Mouse (Mus musculus) thymus, adult 2 months (tissue): ENCODE data around the gene 2810004N23Rik.

ENCODE experiments used
- CTCF ChIP-seq: fragments of 200-500 bp; IDR thresholded peaks from 2 replicates; pipeline ENCODE4 v1.5.1; 2012; ENCODE audit warnings: mild to moderate bottlenecking, control low read depth, low read length, moderate library complexity, borderline replicate concordance; ENCODE audit not compliant: control insufficient read depth, poor library complexity, insufficient read depth; ENCODE audit errors: extremely low read depth
- POLR2A ChIP-seq: fragments of 200-500 bp; IDR thresholded peaks from 2 replicates; pipeline ENCODE4 v1.6.1; 2012; ENCODE audit warnings: mild to moderate bottlenecking, low read length, control low read depth, moderate library complexity; ENCODE audit not compliant: control insufficient read depth, poor library complexity, insufficient read depth; ENCODE audit errors: extremely low read depth

DNA sequence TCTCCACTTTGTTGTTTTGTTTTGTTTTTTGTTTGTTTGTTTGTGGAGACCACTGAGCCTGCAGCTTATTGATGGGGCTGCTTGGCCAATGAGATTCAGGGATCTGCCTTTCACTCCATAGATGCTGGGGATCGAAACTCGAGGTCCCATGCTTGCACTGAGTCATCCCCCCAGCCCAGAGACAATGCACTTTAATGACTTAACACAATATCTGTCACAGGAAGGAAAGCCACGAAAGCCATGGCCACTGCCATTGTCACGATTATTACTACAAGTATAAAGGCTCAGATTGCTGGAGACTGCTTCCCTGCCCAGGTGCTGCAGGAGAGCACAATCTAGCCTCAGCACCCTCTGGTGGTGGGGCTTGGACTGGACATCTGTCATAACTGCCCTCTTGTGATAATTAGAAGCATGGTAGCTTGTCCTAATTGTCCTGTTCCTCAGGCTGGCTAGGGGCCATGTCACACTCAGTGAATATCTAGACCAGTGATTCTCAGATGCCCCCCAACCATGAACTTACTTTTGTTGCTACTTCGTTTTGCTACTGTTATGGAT, 52.8 kb downstream of the 2810004N23Rik start:
- no peak for TF ChIP-seq CTCF
- no peak for TF ChIP-seq POLR2A
